Mouse (Mus musculus): ENCODE results near the gene Dlk2. TPM values are rescaled to one million over a fixed set of nuclear protein-coding genes. Genes with fewer than 3 reads are reported as not detected.

The Dlk2 gene
- polyA plus RNA-seq, 1 experiment from 2014 or later, result 8.9 TPM

- peak within 1 kb of the TSS; percentile 98 for H3K4me2 ChIP-seq (replicated peaks; ENCODE audit: low read depth)
- no peak within 1 kb of the TSS for H3K27ac ChIP-seq (replicated peaks)
- peaks cover 21% of the 10 kb centered on the region for H3K36me3 ChIP-seq (ENCODE audit: control insufficient read depth, insufficient read depth, low read length)
- DNase-seq (ENCODE audit: low spot score) (peak; percentile 90), ATAC-seq (ENCODE audit: low FRiP score, low TSS enrichment) (peak; percentile 67)
- no peaks in the 10 kb centered on the region for H3K27me3 ChIP-seq (ENCODE audit: control insufficient read depth, insufficient read depth, low read length)
- 2% methylated on average over 44 of the region's 48 CpGs for WGBS
- H3K9me3 ChIP-seq (ENCODE audit: control insufficient read depth, low read length), result no peaks in the 10 kb centered on the region
- TF ChIP-seq CTCF (IDR thresholded peaks at IDR 0.05; ENCODE audit: low read depth) (no peak), EP300 (optimal IDR thresholded peaks at IDR 0.05) (no peak)
- peak within 1 kb of the TSS; percentile 58 for H3K4me3 ChIP-seq (ENCODE audit: low read depth, low read length)
- 0 out of 2 replicates have a peak, but pooled peaks cover 4% of the 10 kb centered on the region for H3K4me1 ChIP-seq (replicated peaks; ENCODE audit: control insufficient read depth, insufficient read depth)
- peak within 1 kb of the TSS; percentile 53 for H3K9ac ChIP-seq (ENCODE audit: low read length)
These were observed 43.7 kb upstream of the Dlk2 start, which contains the start of gene Lrrc73 for GRCm38 (mm10) chr17:46253452-46254084. Gene Lrrc73 (plus strand): TSS chr17:46253531.

- H3K36me3 ChIP-seq (ENCODE audit: control insufficient read depth, insufficient read depth, low read length), result peaks cover 24% of the 10 kb centered on the region
- no peaks in the 10 kb centered on the region for H3K9me3 ChIP-seq (ENCODE audit: control insufficient read depth, low read length)
- under 1% methylated on average over 31 of the region's 54 CpGs for WGBS
- H3K4me1 ChIP-seq (replicated peaks; ENCODE audit: control insufficient read depth, insufficient read depth), result 0 out of 2 replicates have a peak, but pooled peaks cover 2% of the 10 kb centered on the region
- H3K27ac ChIP-seq (replicated peaks), result no peak overlapping the region
- peak overlapping the region; percentile 98 for H3K4me2 ChIP-seq (replicated peaks; ENCODE audit: low read depth)
- no peaks in the 10 kb centered on the region for H3K27me3 ChIP-seq (ENCODE audit: control insufficient read depth, insufficient read depth, low read length)
- H3K4me3 ChIP-seq (ENCODE audit: low read depth, low read length), result peak overlapping the region; percentile 58
- peak; percentile 10 for ATAC-seq (ENCODE audit: low FRiP score, low TSS enrichment)
- TF ChIP-seq EP300 (optimal IDR thresholded peaks at IDR 0.05) (no peak), CTCF (IDR thresholded peaks at IDR 0.05; ENCODE audit: low read depth) (no peak)
- H3K9ac ChIP-seq (ENCODE audit: low read length), result peak overlapping the region; percentile 53
- no peak for DNase-seq (ENCODE audit: low spot score)
These were observed 43.1 kb upstream of the Dlk2 start for GRCm38 (mm10) chr17:46254106-46254505.

GRCm38 (mm10) chr17:46255147-46255546, 42.1 kb upstream of the Dlk2 start:
- ATAC-seq (ENCODE audit: low FRiP score, low TSS enrichment), result no peak
- WGBS, result 22% methylated on average over 6 of the region's 6 CpGs
- H3K4me2 ChIP-seq (replicated peaks; ENCODE audit: low read depth), result no peak overlapping the region

GRCm38 (mm10) chr17:46258279-46259053, 38.8 kb upstream of the Dlk2 start:
- DNase-seq (ENCODE audit: low spot score) (no peak), ATAC-seq (ENCODE audit: low FRiP score, low TSS enrichment) (no peak)
- no peaks in the 10 kb centered on the region for H3K27me3 ChIP-seq (ENCODE audit: control insufficient read depth, insufficient read depth, low read length)
- H3K36me3 ChIP-seq (ENCODE audit: control insufficient read depth, insufficient read depth, low read length), result peaks cover 21% of the 10 kb centered on the region
- no peak for TF ChIP-seq CTCF (IDR thresholded peaks at IDR 0.05; ENCODE audit: low read depth)
- no peak for TF ChIP-seq EP300 (optimal IDR thresholded peaks at IDR 0.05)
- no peak overlapping the region for H3K4me2 ChIP-seq (replicated peaks; ENCODE audit: low read depth)
- WGBS, result 86% methylated on average over 30 of the region's 30 CpGs
- H3K27ac ChIP-seq (replicated peaks), result no peak overlapping the region
- no peaks in the 10 kb centered on the region for H3K4me1 ChIP-seq (replicated peaks; ENCODE audit: control insufficient read depth, insufficient read depth)
- H3K9me3 ChIP-seq (ENCODE audit: control insufficient read depth, low read length), result no peaks in the 10 kb centered on the region
- no peak overlapping the region for H3K4me3 ChIP-seq (ENCODE audit: low read depth, low read length)
- no peak overlapping the region for H3K9ac ChIP-seq (ENCODE audit: low read length)

More at GRCm38 (mm10) chr17:46255147-46255546, 42.1 kb upstream of the Dlk2 start:
- TF ChIP-seq EP300 (optimal IDR thresholded peaks at IDR 0.05) (no peak), CTCF (IDR thresholded peaks at IDR 0.05; ENCODE audit: low read depth) (no peak)
- Histone ChIP-seq H3K9ac (ENCODE audit: low read length) (no peak overlapping the region), H3K36me3 (ENCODE audit: control insufficient read depth, insufficient read depth, low read length) (peaks cover 21% of the 10 kb centered on the region), H3K4me3 (ENCODE audit: low read depth, low read length) (no peak overlapping the region), H3K27me3 (ENCODE audit: control insufficient read depth, insufficient read depth, low read length) (no peaks in the 10 kb centered on the region), H3K9me3 (ENCODE audit: control insufficient read depth, low read length) (no peaks in the 10 kb centered on the region), H3K4me1 (replicated peaks; ENCODE audit: control insufficient read depth, insufficient read depth) (no peaks in the 10 kb centered on the region), H3K27ac (replicated peaks) (no peak overlapping the region)
- DNase-seq (ENCODE audit: low spot score), result no peak

- Histone ChIP-seq H3K27ac (replicated peaks) (no peak overlapping the region), H3K27me3 (ENCODE audit: control insufficient read depth, insufficient read depth, low read length) (no peaks in the 10 kb centered on the region), H3K9ac (ENCODE audit: low read length) (no peak overlapping the region), H3K4me2 (replicated peaks; ENCODE audit: low read depth) (no peak overlapping the region), H3K9me3 (ENCODE audit: control insufficient read depth, low read length) (no peaks in the 10 kb centered on the region), H3K4me1 (replicated peaks; ENCODE audit: control insufficient read depth, insufficient read depth) (no peaks in the 10 kb centered on the region), H3K4me3 (ENCODE audit: low read depth, low read length) (no peak overlapping the region), H3K36me3 (ENCODE audit: control insufficient read depth, insufficient read depth, low read length) (peaks cover 29% of the 10 kb centered on the region)
- ATAC-seq (ENCODE audit: low FRiP score, low TSS enrichment), result no peak
- no peak for DNase-seq (ENCODE audit: low spot score)
- WGBS, result 89% methylated on average over 17 of the region's 17 CpGs
- TF ChIP-seq EP300 (optimal IDR thresholded peaks at IDR 0.05), result no peak
These were observed 37.5 kb upstream of the Dlk2 start for GRCm38 (mm10) chr17:46259675-46260074.

- peaks cover 30% of the 10 kb centered on the region for H3K36me3 ChIP-seq (ENCODE audit: control insufficient read depth, insufficient read depth, low read length)
- no peaks in the 10 kb centered on the region for H3K9me3 ChIP-seq (ENCODE audit: control insufficient read depth, low read length)
- H3K4me3 ChIP-seq (ENCODE audit: low read depth, low read length), result no peak overlapping the region
- ATAC-seq (ENCODE audit: low FRiP score, low TSS enrichment) (no peak), DNase-seq (ENCODE audit: low spot score) (no peak)
- TF ChIP-seq CTCF (IDR thresholded peaks at IDR 0.05; ENCODE audit: low read depth) (no peak), EP300 (optimal IDR thresholded peaks at IDR 0.05) (no peak)
- no peak overlapping the region for H3K9ac ChIP-seq (ENCODE audit: low read length)
- no peaks in the 10 kb centered on the region for H3K27me3 ChIP-seq (ENCODE audit: control insufficient read depth, insufficient read depth, low read length)
- no peak overlapping the region for H3K4me2 ChIP-seq (replicated peaks; ENCODE audit: low read depth)
- H3K27ac ChIP-seq (replicated peaks), result no peak overlapping the region
- H3K4me1 ChIP-seq (replicated peaks; ENCODE audit: control insufficient read depth, insufficient read depth), result no peaks in the 10 kb centered on the region
- WGBS, result 88% methylated on average over 5 of the region's 5 CpGs
These were observed 35.0 kb upstream of the Dlk2 start for GRCm38 (mm10) chr17:46262201-46262694.
